Mouse (Mus musculus) urinary bladder, postnatal 0 days (tissue): ENCODE results near the gene Utp3. TPM values are rescaled to one million over a fixed set of nuclear protein-coding genes. Genes with fewer than 3 reads are reported as not detected.

ENCODE experiments used
- polyA plus RNA-seq: library from polyadenylated mRNA; unstranded; fragments of >200 nt; fragmentation: Nextera tagmentation; extraction: Ambion mirVana; gene quantifications from 2 replicates; pipeline ENCODE4 v1.2.1, GENCODE M21; 2015

Gene Utp3
- 43.9 and 51.2 TPM in 2 replicates for polyA plus RNA-seq

GRCm38 (mm10) chr5:88554086-88554886 is at the start of gene Utp3:
Gene Utp3, plus strand, starts transcription at chr5:88554462.

GRCm38 (mm10) chr5:88527657-88528056 is 26.6 kb upstream of the Utp3 start, which contains the start of gene Jchain:
Gene Jchain, minus strand, starts transcription at chr5:88527891.

DNA sequence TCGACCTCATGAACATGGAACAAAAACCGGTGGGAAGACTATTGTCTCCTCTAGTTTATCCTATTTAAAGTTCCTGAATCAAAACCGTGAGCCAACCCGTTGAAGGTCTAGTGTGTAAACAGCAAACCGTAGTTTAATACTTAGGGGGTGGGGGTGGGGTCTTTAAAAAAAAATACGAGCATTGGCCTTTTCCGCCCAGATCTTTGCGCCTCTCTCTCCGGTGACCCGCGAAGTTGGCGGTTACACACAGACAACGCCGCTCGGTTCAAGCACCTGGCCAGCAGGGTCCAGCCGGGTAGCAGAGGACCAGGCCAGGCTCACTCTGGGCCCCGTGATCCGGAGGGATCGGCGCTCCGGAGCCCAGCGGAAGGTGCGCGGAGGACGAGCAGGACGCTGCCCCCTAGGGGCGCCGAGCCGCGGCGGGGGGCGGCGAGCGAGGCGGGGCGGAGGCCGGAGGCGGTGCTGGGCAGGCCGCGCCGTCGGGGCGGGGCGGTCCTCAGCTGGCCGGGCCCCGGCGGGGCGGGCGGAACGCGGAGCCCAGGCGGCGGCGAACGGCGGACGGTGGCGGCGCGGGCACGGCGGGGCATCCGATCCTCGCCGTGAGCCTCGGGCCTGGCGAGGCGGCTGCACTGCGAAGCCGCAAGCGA is 10.4 kb downstream of the Utp3 start, which contains the start of gene Rufy3:
Gene Rufy3, plus strand, starts transcription at position 540 of the 647 bp plus-strand sequence.

Other genes starting within 250 kb of the Utp3 start
- not detected in 2 replicates for gene Prol1, start 237.2 kb upstream of the Utp3 start, polyA plus RNA-seq
- not detected in 2 replicates for gene Amtn, start 178.4 kb upstream of the Utp3 start, polyA plus RNA-seq
- not detected in 2 replicates for gene Ambn, start 98.5 kb upstream of the Utp3 start, polyA plus RNA-seq
- not detected in 2 replicates for gene Enam, start 66.5 kb upstream of the Utp3 start, polyA plus RNA-seq
- gene Jchain, start 26.6 kb upstream of the Utp3 start, polyA plus RNA-seq: 0.12 and 0.15 TPM in 2 replicates
- gene Rufy3, start 10.6 kb downstream of the Utp3 start, polyA plus RNA-seq: 8.7 and 10.8 TPM in 2 replicates
- gene Grsf1, start 121.7 kb downstream of the Utp3 start, polyA plus RNA-seq: 29.4 and 33.3 TPM in 2 replicates
- 7.6 and 9.0 TPM in 2 replicates for gene Mob1b, start 166.4 kb downstream of the Utp3 start, polyA plus RNA-seq
- gene Dck, start 210.5 kb downstream of the Utp3 start, polyA plus RNA-seq: 7.7 and 12.6 TPM in 2 replicates